ENCODE assay signal across 19 mouse cellular contexts in the genomic region with DNA sequence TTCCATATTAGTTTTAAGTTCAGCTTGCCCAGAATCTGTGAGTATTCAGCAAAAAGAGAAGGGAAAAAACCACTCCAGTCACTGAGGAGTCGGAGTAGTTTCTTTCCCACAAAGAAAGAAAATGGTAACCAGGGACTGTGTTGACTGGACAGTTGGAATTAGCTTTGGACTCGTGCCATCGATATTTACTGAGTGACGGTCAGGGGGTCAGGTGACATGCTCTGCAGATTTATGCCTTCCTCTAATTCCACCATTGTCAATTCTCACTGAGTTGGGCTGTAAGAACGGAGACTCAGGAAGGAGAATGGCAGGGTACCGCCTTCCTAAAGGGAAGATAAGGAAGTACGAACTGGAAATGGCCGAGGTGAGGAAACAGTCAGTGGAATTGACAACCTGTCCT.
DNase-seq lines count a peak whose midpoint lies in the region; ATAC-seq and TF ChIP-seq lines count a peak whose summit lies in the region.
"Had no signal": no experiment of that assay in that cellular context is flagged by ENCODE, and none has a peak within 500 bp of the region (broad histone marks: within the 10 kb centered on the region; RNA-seq: fewer than 3 reads in every experiment).

No protein-coding gene starts in this region.

- H3K27me3 ChIP-seq in hindbrain, postnatal 0 days (ENCODE audit: insufficient read depth, low read length) = no peaks in the 10 kb centered on the region
- no peaks in the 10 kb centered on the region for H3K27me3 ChIP-seq in hindbrain, embryonic 14.5 days (ENCODE audit: control insufficient read depth, insufficient read depth, low read length)
- no peaks in the 10 kb centered on the region for H3K27me3 ChIP-seq in kidney, embryonic 15.5 days
- no peaks in the 10 kb centered on the region for H3K27me3 ChIP-seq in liver, postnatal 0 days (ENCODE audit: insufficient read depth, low read length)
- H3K27me3 ChIP-seq: hindbrain, embryonic 15.5 days; lung, embryonic 15.5 days had no signal

- no peak overlapping the region for H3K4me3 ChIP-seq in hindbrain, postnatal 0 days (ENCODE audit: low read length)
- H3K4me3 ChIP-seq in hindbrain, embryonic 14.5 days (replicated peaks; ENCODE audit: low read length) = no peak overlapping the region
- no peak overlapping the region for H3K4me3 ChIP-seq in kidney, embryonic 15.5 days (replicated peaks)
- H3K4me3 ChIP-seq in liver, postnatal 0 days (ENCODE audit: low read depth, low read length) = no peak overlapping the region
- H3K4me3 ChIP-seq: forebrain, embryonic 13.5 days; heart, adult 2 months; hindbrain, embryonic 15.5 days; lung, embryonic 15.5 days; megakaryocyte, embryonic 14.5 days had no signal

- no peaks in the 10 kb centered on the region for H3K9me3 ChIP-seq in hindbrain, postnatal 0 days (ENCODE audit: low read length)
- no peaks in the 10 kb centered on the region for H3K9me3 ChIP-seq in hindbrain, embryonic 14.5 days (ENCODE audit: control insufficient read depth, low read length)
- no peaks in the 10 kb centered on the region for H3K9me3 ChIP-seq in kidney, embryonic 15.5 days (replicated peaks)
- H3K9me3 ChIP-seq in liver, postnatal 0 days (ENCODE audit: low read length) = no peaks in the 10 kb centered on the region
- H3K9me3 ChIP-seq: forebrain, embryonic 13.5 days; hindbrain, embryonic 15.5 days; lung, embryonic 15.5 days; megakaryocyte, embryonic 14.5 days had no signal

- no peak for TF ChIP-seq EP300 in liver, postnatal 0 days (IDR thresholded peaks at IDR 0.05; ENCODE audit: low read depth)

- H3K36me3 ChIP-seq in hindbrain, postnatal 0 days (ENCODE audit: insufficient read depth, low read length) = no peaks in the 10 kb centered on the region
- no peaks in the 10 kb centered on the region for H3K36me3 ChIP-seq in hindbrain, embryonic 14.5 days (replicated peaks; ENCODE audit: control insufficient read depth, insufficient read depth)
- H3K36me3 ChIP-seq in kidney, embryonic 15.5 days = no peaks in the 10 kb centered on the region
- no peaks in the 10 kb centered on the region for H3K36me3 ChIP-seq in liver, postnatal 0 days (replicated peaks; ENCODE audit: insufficient read depth, low read length)
- H3K36me3 ChIP-seq: hindbrain, embryonic 15.5 days; lung, embryonic 15.5 days had no signal

- no peak for TF ChIP-seq CTCF in hindbrain, postnatal 0 days (IDR thresholded peaks at IDR 0.05; ENCODE audit: low read depth)
- TF ChIP-seq CTCF in liver, postnatal 0 days (IDR thresholded peaks at IDR 0.05; ENCODE audit: low read depth) = no peak

- H3K9ac ChIP-seq in hindbrain, postnatal 0 days (replicated peaks; ENCODE audit: low read length) = no peak overlapping the region
- no peak overlapping the region for H3K9ac ChIP-seq in hindbrain, embryonic 14.5 days
- H3K9ac ChIP-seq in kidney, embryonic 15.5 days = no peak overlapping the region
- H3K9ac ChIP-seq in liver, postnatal 0 days (replicated peaks) = no peak overlapping the region
- H3K9ac ChIP-seq: forebrain, embryonic 13.5 days; hindbrain, embryonic 15.5 days; lung, embryonic 15.5 days had no signal

- 53% methylated on average over 8 of the region's 8 CpGs for WGBS in hindbrain, postnatal 0 days
- WGBS in hindbrain, embryonic 14.5 days = 68% methylated on average over 8 of the region's 8 CpGs
- 31% methylated on average over 8 of the region's 8 CpGs for WGBS in kidney, embryonic 15.5 days
- WGBS in liver, postnatal 0 days (ENCODE audit: insufficient replicate concordance) = 35% methylated on average over 8 of the region's 8 CpGs

- H3K4me1 ChIP-seq in hindbrain, postnatal 0 days (ENCODE audit: insufficient read depth, low read length) = no peaks in the 10 kb centered on the region
- no peaks in the 10 kb centered on the region for H3K4me1 ChIP-seq in hindbrain, embryonic 14.5 days (replicated peaks; ENCODE audit: control insufficient read depth, insufficient read depth, low read length)
- peaks cover 20% of the 10 kb centered on the region for H3K4me1 ChIP-seq in kidney, embryonic 15.5 days
- H3K4me1 ChIP-seq in liver, postnatal 0 days (ENCODE audit: insufficient read depth) = peaks cover 30% of the 10 kb centered on the region

- no peak overlapping the region for H3K27ac ChIP-seq in hindbrain, postnatal 0 days
- H3K27ac ChIP-seq in hindbrain, embryonic 14.5 days = no peak overlapping the region
- H3K27ac ChIP-seq in kidney, embryonic 15.5 days = peak overlapping the region; percentile 63
- H3K27ac ChIP-seq in liver, postnatal 0 days (ENCODE audit: low read depth) = peak overlapping the region; percentile 92
- H3K27ac ChIP-seq: forebrain, embryonic 13.5 days; heart, adult 2 months; hindbrain, embryonic 15.5 days; lung, embryonic 15.5 days had no signal

- no peak overlapping the region for H3K4me2 ChIP-seq in hindbrain, postnatal 0 days (ENCODE audit: low read depth, low read length)
- H3K4me2 ChIP-seq in hindbrain, embryonic 14.5 days (replicated peaks) = no peak overlapping the region
- H3K4me2 ChIP-seq in kidney, embryonic 15.5 days = peak overlapping the region; percentile 2; the same call in 1 of the 2 replicates
- peak overlapping the region; percentile 40 for H3K4me2 ChIP-seq in liver, postnatal 0 days (ENCODE audit: low read depth, low read length)
- H3K4me2 ChIP-seq: forebrain, embryonic 13.5 days; hindbrain, embryonic 15.5 days; lung, embryonic 15.5 days had no signal

- ATAC-seq in hindbrain, postnatal 0 days = no peak
- ATAC-seq in hindbrain, embryonic 14.5 days (ENCODE audit: low FRiP score) = no peak
- ATAC-seq in kidney, embryonic 15.5 days (replicated peaks; ENCODE audit: low FRiP score) = no peak
- ATAC-seq in liver, postnatal 0 days = peak; percentile 71
- ATAC-seq: CD4-positive, CD25-positive, alpha-beta regulatory T cell, adult 4 months; forebrain, embryonic 13.5 days had no signal

- peak; percentile 40 for DNase-seq in hindbrain, postnatal 0 days (ENCODE audit: low spot score)
- no peak for DNase-seq in hindbrain, embryonic 14.5 days (ENCODE audit: low spot score)
- peak; percentile 61 for DNase-seq in kidney, postnatal 14 days
- DNase-seq in liver, postnatal 0 days = peak; percentile 42
- no peak for DNase-seq in ovary, postnatal 10 days (ENCODE audit: low spot score)
- DNase-seq in Muller cell, postnatal 12 days (ENCODE audit: inconsistent ontology term) = no peak
- DNase-seq: adrenal gland, postnatal 10 days; cerebellum, adult 8-10 months; embryo, embryonic 11 days; heart, adult 2 months; layer of hippocampus, postnatal 36 days; left cerebral cortex, postnatal 4 days; spleen, adult 18-20 months had no signal

Comparison
In these comparisons a context has a peak if more than half of its experiments do, and no peak if none do; other contexts are left out.
1. DNase-seq: peak in hindbrain, postnatal 0 days (single experiment), kidney, postnatal 14 days (single experiment) and liver, postnatal 0 days (single experiment); none in hindbrain, embryonic 14.5 days (single experiment), ovary, postnatal 10 days (single experiment) and Muller cell, postnatal 12 days (single experiment).
2. H3K27ac ChIP-seq: peak in kidney, embryonic 15.5 days (single experiment) and liver, postnatal 0 days (single experiment); none in hindbrain, postnatal 0 days (single experiment) and hindbrain, embryonic 14.5 days (single experiment).
3. H3K4me2 ChIP-seq: peak in kidney, embryonic 15.5 days (single experiment) and liver, postnatal 0 days (single experiment); none in hindbrain, postnatal 0 days (single experiment) and hindbrain, embryonic 14.5 days (single experiment).